Mouse (Mus musculus) thymus, postnatal 25 days (tissue): ENCODE data around the gene Usp39.

Source experiments
- DNase-seq: peaks from one replicate; pipeline ENCODE4 v3.0.0; 2022

The Usp39 gene

DNA sequence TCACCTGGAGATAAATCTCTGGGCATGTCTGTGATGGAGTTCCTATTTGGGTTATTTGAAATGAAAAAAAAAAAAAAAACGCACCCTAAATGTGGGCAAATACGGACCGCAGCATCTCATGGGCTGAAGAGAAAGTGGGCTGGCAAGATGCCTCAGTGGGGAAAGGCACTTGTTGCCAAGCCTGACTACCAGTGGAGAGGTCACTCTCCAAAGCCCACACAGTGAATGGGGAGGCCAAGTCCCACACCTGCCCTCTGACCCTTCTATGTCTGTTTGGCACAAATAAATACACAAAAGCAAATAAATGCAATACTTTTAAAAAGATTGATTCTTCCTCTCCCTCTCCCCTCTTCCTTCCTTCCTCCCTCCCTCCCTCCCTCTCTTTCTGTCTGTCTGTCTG lies 55.5 kb downstream of the Usp39 start:
- DNase-seq, result no peak

- peak; percentile 18 for DNase-seq
Measured at GRCm38 (mm10) chr6:72283914-72284313, 61.1 kb downstream of the Usp39 start.

- no peak for DNase-seq
Measured at GRCm38 (mm10) chr6:72280410-72280998, 64.5 kb downstream of the Usp39 start.

GRCm38 (mm10) chr6:72279505-72279904 lies 65.5 kb downstream of the Usp39 start:
- no peak for DNase-seq

- DNase-seq, result no peak
Measured at GRCm38 (mm10) chr6:72278835-72279234, 66.1 kb downstream of the Usp39 start.

GRCm38 (mm10) chr6:72277508-72278166 lies 67.3 kb downstream of the Usp39 start:
- DNase-seq, result no peak

- no peak for DNase-seq
Measured at GRCm38 (mm10) chr6:72276972-72277441, 68.0 kb downstream of the Usp39 start.

GRCm38 (mm10) chr6:72276141-72276540 lies 68.8 kb downstream of the Usp39 start:
- DNase-seq, result no peak

DNA sequence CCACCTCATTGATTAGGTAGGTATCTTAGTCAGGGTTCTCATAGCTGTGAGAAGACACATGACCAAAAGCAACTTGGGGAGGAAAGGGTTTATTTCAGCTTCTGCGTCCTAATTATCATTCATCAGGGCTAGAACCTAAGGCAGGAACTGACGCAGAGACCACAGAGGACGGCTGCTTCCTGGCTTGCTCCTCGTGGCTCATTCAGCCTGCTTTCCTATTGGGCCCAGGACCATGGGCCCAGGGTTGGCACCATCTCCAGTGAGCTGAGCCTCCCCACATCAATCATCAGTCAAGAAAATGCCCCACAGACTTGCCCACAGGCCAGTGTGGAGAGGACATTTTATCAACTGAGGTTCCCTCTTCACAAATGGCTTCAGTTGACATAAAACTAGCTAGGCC lies 69.5 kb downstream of the Usp39 start:
- DNase-seq, result no peak

- no peak for DNase-seq
Measured at GRCm38 (mm10) chr6:72273153-72273552, 71.8 kb downstream of the Usp39 start.

DNA sequence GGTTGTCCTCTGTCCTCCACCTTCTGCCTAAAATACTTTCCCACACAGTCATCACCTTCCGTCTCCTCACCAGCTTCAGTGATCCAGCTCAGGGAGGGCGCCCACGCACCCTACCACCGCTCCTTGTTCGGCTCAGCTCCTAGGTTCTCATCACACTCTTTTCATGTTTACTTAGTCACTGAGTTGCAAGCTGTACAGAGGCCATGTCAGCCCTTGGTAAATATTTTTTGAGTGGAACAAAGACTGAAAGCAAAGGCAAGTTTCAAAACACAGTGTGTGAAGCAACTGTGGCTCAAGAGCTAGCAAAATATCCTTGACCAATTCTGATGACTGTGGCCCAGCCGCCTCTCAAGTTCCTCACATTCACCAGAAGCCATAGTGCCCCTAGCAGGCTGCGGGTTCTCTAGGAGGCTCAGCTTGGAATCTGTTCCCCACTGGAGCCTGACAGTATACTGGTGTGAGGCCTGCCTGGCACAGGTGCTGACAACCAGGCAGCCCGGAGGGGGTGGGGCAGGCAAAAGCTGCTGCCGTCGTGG lies 72.8 kb downstream of the Usp39 start:
- DNase-seq, result no peak

DNA sequence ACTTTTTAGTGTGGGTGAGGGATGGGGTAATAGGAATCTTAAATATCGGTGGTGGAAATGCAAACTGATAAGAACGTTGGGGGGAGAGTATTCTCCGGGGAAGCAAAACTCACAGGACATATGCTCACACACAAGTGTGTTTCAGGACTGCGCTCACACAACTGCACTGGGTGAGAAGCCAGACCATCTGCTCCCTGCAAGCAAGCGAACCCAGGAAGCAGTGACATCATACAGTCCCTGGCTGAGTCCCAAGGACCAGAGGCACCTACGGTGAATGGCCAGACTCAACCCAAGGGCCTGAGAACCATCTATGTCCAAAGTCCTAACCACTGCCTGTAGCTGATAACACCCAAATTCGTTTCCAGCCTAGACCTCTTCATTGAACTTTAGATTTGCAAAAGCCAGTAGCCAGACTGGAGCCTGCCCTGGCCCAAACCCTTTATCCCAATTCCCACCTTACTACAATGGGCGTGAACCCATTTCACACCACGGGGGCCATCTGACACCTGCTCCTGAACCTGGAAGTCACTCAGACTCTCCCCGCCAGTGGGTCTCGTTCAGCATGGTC lies 73.9 kb downstream of the Usp39 start:
- no peak for DNase-seq

GRCm38 (mm10) chr6:72270258-72270657 lies 74.7 kb downstream of the Usp39 start:
- no peak for DNase-seq
